Mouse (Mus musculus): ENCODE results near the gene Mydgf. TPM values are rescaled to one million over a fixed set of nuclear protein-coding genes. Genes with fewer than 3 reads are reported as not detected.

Mydgf gene
- total RNA-seq, 2 experiments from 2014 or later: 54.4 to 62.2 TPM

Other genes starting within 250 kb of the Mydgf start
- 2.1 and 5.4 TPM in 2 replicates for gene Zfp119b, start 234.4 kb downstream of the Mydgf start, total RNA-seq (2014; fragmentation: Nextera tagmentation)
- 4.8 and 6.8 TPM in 2 replicates for gene Zfp119b, start 234.4 kb downstream of the Mydgf start, total RNA-seq (2017)
- gene Ebi3, start 231.3 kb downstream of the Mydgf start, total RNA-seq (2014; fragmentation: Nextera tagmentation): 16.8 and 36.8 TPM in 2 replicates
- 10.9 and 12.6 TPM in 2 replicates for gene Ebi3, start 231.3 kb downstream of the Mydgf start, total RNA-seq (2017)
- gene Yju2, start 224.8 kb downstream of the Mydgf start, total RNA-seq (2014; fragmentation: Nextera tagmentation): 15.1 and 15.4 TPM in 2 replicates
- gene Yju2, start 224.8 kb downstream of the Mydgf start, total RNA-seq (2017): 17.2 and 30.9 TPM in 2 replicates
- gene Shd, start 213.5 kb downstream of the Mydgf start, total RNA-seq (2014; fragmentation: Nextera tagmentation): 1.6 TPM in 1 of 2 replicates, not detected in the other
- gene Shd, start 213.5 kb downstream of the Mydgf start, total RNA-seq (2017): not detected in 2 replicates
- not detected in 2 replicates for gene Fsd1, start 197.4 kb downstream of the Mydgf start, total RNA-seq (2014; fragmentation: Nextera tagmentation)
- not detected in 2 replicates for gene Fsd1, start 197.4 kb downstream of the Mydgf start, total RNA-seq (2017)
- not detected in 2 replicates for gene Stap2, start 178.3 kb downstream of the Mydgf start, total RNA-seq (2014; fragmentation: Nextera tagmentation)
- 0.36 TPM in 1 of 2 replicates, not detected in the other for gene Stap2, start 178.3 kb downstream of the Mydgf start, total RNA-seq (2017)
- 22.0 and 30.8 TPM in 2 replicates for gene Mpnd, start 178.2 kb downstream of the Mydgf start, total RNA-seq (2014; fragmentation: Nextera tagmentation)
- 45.8 and 62.2 TPM in 2 replicates for gene Mpnd, start 178.2 kb downstream of the Mydgf start, total RNA-seq (2017)
- 23.8 and 29.4 TPM in 2 replicates for gene Sh3gl1, start 147.3 kb downstream of the Mydgf start, total RNA-seq (2014; fragmentation: Nextera tagmentation)
- gene Sh3gl1, start 147.3 kb downstream of the Mydgf start, total RNA-seq (2017): 23.0 and 25.3 TPM in 2 replicates
- 36.0 and 39.4 TPM in 2 replicates for gene Chaf1a, start 143.5 kb downstream of the Mydgf start, total RNA-seq (2014; fragmentation: Nextera tagmentation)
- gene Chaf1a, start 143.5 kb downstream of the Mydgf start, total RNA-seq (2017): 32.1 and 36.0 TPM in 2 replicates
- 15.2 and 21.3 TPM in 2 replicates for gene Ubxn6, start 108.9 kb downstream of the Mydgf start, total RNA-seq (2014; fragmentation: Nextera tagmentation)
- 26.1 and 26.7 TPM in 2 replicates for gene Ubxn6, start 108.9 kb downstream of the Mydgf start, total RNA-seq (2017)
- gene Hdgfl2, start 104.3 kb downstream of the Mydgf start, total RNA-seq (2014; fragmentation: Nextera tagmentation): 70.7 and 83.3 TPM in 2 replicates
- gene Hdgfl2, start 104.3 kb downstream of the Mydgf start, total RNA-seq (2017): 65.1 and 77.6 TPM in 2 replicates
- gene Plin4, start 74.1 kb downstream of the Mydgf start, total RNA-seq (2014; fragmentation: Nextera tagmentation): not detected in 2 replicates
- gene Plin4, start 74.1 kb downstream of the Mydgf start, total RNA-seq (2017): not detected in 2 replicates
- gene Plin5, start 66.3 kb downstream of the Mydgf start, total RNA-seq (2014; fragmentation: Nextera tagmentation): not detected in 2 replicates
- gene Plin5, start 66.3 kb downstream of the Mydgf start, total RNA-seq (2017): 0.09 TPM in 1 of 2 replicates, not detected in the other
- gene Lrg1, start 61.9 kb downstream of the Mydgf start, total RNA-seq (2014; fragmentation: Nextera tagmentation): 0.45 and 0.96 TPM in 2 replicates
- gene Lrg1, start 61.9 kb downstream of the Mydgf start, total RNA-seq (2017): 0.69 and 2.6 TPM in 2 replicates
- 4.3 and 5.1 TPM in 2 replicates for gene Sema6b, start 43.6 kb downstream of the Mydgf start, total RNA-seq (2014; fragmentation: Nextera tagmentation)
- gene Sema6b, start 43.6 kb downstream of the Mydgf start, total RNA-seq (2017): 6.0 and 7.7 TPM in 2 replicates
- gene Tnfaip8l1, start 21.4 kb downstream of the Mydgf start, total RNA-seq (2014; fragmentation: Nextera tagmentation): 1.0 and 1.1 TPM in 2 replicates
- gene Tnfaip8l1, start 21.4 kb downstream of the Mydgf start, total RNA-seq (2017): 2.0 and 2.7 TPM in 2 replicates
- gene Dpp9, start 35.0 kb upstream of the Mydgf start, total RNA-seq (2014; fragmentation: Nextera tagmentation): 39.7 and 46.0 TPM in 2 replicates
- 14.0 and 19.6 TPM in 2 replicates for gene Dpp9, start 35.0 kb upstream of the Mydgf start, total RNA-seq (2017)
- 16.8 and 17.3 TPM in 2 replicates for gene Fem1a, start 72.9 kb upstream of the Mydgf start, total RNA-seq (2014; fragmentation: Nextera tagmentation)
- 25.6 and 26.5 TPM in 2 replicates for gene Fem1a, start 72.9 kb upstream of the Mydgf start, total RNA-seq (2017)
- gene Ticam1, start 92.9 kb upstream of the Mydgf start, total RNA-seq (2014; fragmentation: Nextera tagmentation): 8.2 and 14.5 TPM in 2 replicates
- 2.7 and 6.1 TPM in 2 replicates for gene Ticam1, start 92.9 kb upstream of the Mydgf start, total RNA-seq (2017)
- 17.0 and 19.3 TPM in 2 replicates for gene Plin3, start 109.0 kb upstream of the Mydgf start, total RNA-seq (2014; fragmentation: Nextera tagmentation)
- 29.0 and 29.2 TPM in 2 replicates for gene Plin3, start 109.0 kb upstream of the Mydgf start, total RNA-seq (2017)
- not detected in 2 replicates for gene Arrdc5, start 116.4 kb upstream of the Mydgf start, total RNA-seq (2014; fragmentation: Nextera tagmentation)
- not detected in 2 replicates for gene Arrdc5, start 116.4 kb upstream of the Mydgf start, total RNA-seq (2017)
- 149 and 159 TPM in 2 replicates for gene Uhrf1, start 119.4 kb upstream of the Mydgf start, total RNA-seq (2014; fragmentation: Nextera tagmentation)
- 168 and 171 TPM in 2 replicates for gene Uhrf1, start 119.4 kb upstream of the Mydgf start, total RNA-seq (2017)
- gene Kdm4b, start 142.1 kb upstream of the Mydgf start, total RNA-seq (2014; fragmentation: Nextera tagmentation): 7.7 and 13.3 TPM in 2 replicates
- gene Kdm4b, start 142.1 kb upstream of the Mydgf start, total RNA-seq (2017): 5.7 and 8.9 TPM in 2 replicates